Mouse (Mus musculus) liver, adult 2 months (tissue): ENCODE data around the gene Wdr34.

Source experiments
- CTCF ChIP-seq: fragments of 200-500 bp; IDR thresholded peaks from 2 replicates; pipeline ENCODE4 v1.5.1; 2011; ENCODE audit warnings: low read depth, low read length, control low read depth
- POLR2A ChIP-seq: fragments of 200-500 bp; IDR thresholded peaks from 2 replicates; pipeline ENCODE4 v1.6.1; 2011; ENCODE audit warnings: low read length, control low read depth; ENCODE audit not compliant: insufficient read depth; ENCODE audit errors: extremely low read depth

DNA sequence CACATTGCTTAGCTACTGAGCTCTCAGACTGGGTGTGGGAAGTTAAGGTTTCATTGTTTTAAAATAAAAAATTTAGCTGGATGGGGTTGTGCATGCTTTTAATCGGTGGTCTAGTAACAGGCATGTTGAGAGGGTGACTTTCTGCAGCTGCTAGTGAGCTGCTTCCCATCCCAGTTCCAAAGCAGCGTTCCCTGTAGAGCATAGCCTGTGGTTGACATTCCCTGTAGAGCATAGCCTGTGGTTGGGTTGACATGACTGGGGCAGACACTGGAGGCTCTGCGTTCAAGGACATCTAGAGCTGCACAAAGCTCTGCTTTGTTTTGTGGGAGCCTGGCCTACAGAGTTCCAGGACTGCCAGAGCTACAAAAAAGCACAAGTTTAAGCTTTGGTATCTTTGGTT lies 24.6 kb upstream of the Wdr34 start:
- TF ChIP-seq CTCF: no peak
- no peak for TF ChIP-seq POLR2A
